Mouse (Mus musculus): ENCODE results near the gene Iqgap2.

The Iqgap2 gene

GRCm38 (mm10) chr13:95884455-95884854 is 7.3 kb downstream of the Iqgap2 start:
- no peak for DNase-seq (ENCODE audit: low spot score in 2 of 2)

- no peak for DNase-seq (ENCODE audit: low spot score in 2 of 2)
Observed at GRCm38 (mm10) chr13:95882001-95882400, 9.7 kb downstream of the Iqgap2 start.

- no peak for DNase-seq (ENCODE audit: low spot score in 2 of 2)
Observed at GRCm38 (mm10) chr13:95881427-95881826, 10.3 kb downstream of the Iqgap2 start.

- DNase-seq (ENCODE audit: low spot score in 2 of 2) = no peak
Observed at GRCm38 (mm10) chr13:95880633-95881032, 11.1 kb downstream of the Iqgap2 start.

- DNase-seq (ENCODE audit: low spot score in 2 of 2) = no peak
Observed at GRCm38 (mm10) chr13:95871993-95872392, 19.7 kb downstream of the Iqgap2 start.

- DNase-seq (ENCODE audit: low spot score in 2 of 2) = no peak
Observed at GRCm38 (mm10) chr13:95870626-95871025, 21.1 kb downstream of the Iqgap2 start.

- no peak for DNase-seq (ENCODE audit: low spot score in 2 of 2)
Observed at GRCm38 (mm10) chr13:95868896-95869540, 22.7 kb downstream of the Iqgap2 start.

- peak in 1 of 2 experiments; percentile 6 for DNase-seq (ENCODE audit: low spot score in 2 of 2)
Observed at GRCm38 (mm10) chr13:95862201-95862600, 29.5 kb downstream of the Iqgap2 start.

- no peak for DNase-seq (ENCODE audit: low spot score in 2 of 2)
Observed at GRCm38 (mm10) chr13:95859271-95859670, 32.5 kb downstream of the Iqgap2 start.

- no peak for DNase-seq (ENCODE audit: low spot score in 2 of 2)
Observed at GRCm38 (mm10) chr13:95858866-95859265, 32.9 kb downstream of the Iqgap2 start.

GRCm38 (mm10) chr13:95855537-95855936 is 36.2 kb downstream of the Iqgap2 start:
- no peak for DNase-seq (ENCODE audit: low spot score in 2 of 2)

GRCm38 (mm10) chr13:95851611-95852010 is 40.1 kb downstream of the Iqgap2 start:
- DNase-seq (ENCODE audit: low spot score in 2 of 2) = no peak

- DNase-seq (ENCODE audit: low spot score in 2 of 2) = no peak
Observed at GRCm38 (mm10) chr13:95850451-95850850, 41.3 kb downstream of the Iqgap2 start.

GRCm38 (mm10) chr13:95849501-95850007 is 42.2 kb downstream of the Iqgap2 start:
- no peak for DNase-seq (ENCODE audit: low spot score in 2 of 2)

GRCm38 (mm10) chr13:95846364-95846763 is 45.4 kb downstream of the Iqgap2 start:
- no peak for DNase-seq (ENCODE audit: low spot score in 2 of 2)

- DNase-seq (ENCODE audit: low spot score in 2 of 2) = no peak
Observed at GRCm38 (mm10) chr13:95844950-95845349, 46.8 kb downstream of the Iqgap2 start.

GRCm38 (mm10) chr13:95843411-95844026 is 48.2 kb downstream of the Iqgap2 start:
- peak in 1 of 2 experiments; percentile 16 for DNase-seq (ENCODE audit: low spot score in 2 of 2)

- DNase-seq (ENCODE audit: low spot score in 2 of 2) = no peak
Observed at GRCm38 (mm10) chr13:95842803-95843202, 48.9 kb downstream of the Iqgap2 start.

GRCm38 (mm10) chr13:95841946-95842345 is 49.8 kb downstream of the Iqgap2 start:
- DNase-seq (ENCODE audit: low spot score in 2 of 2) = no peak

GRCm38 (mm10) chr13:95836944-95837343 is 54.8 kb downstream of the Iqgap2 start:
- DNase-seq (ENCODE audit: low spot score in 2 of 2) = no peak

GRCm38 (mm10) chr13:95833473-95833872 is 58.2 kb downstream of the Iqgap2 start:
- no peak for DNase-seq (ENCODE audit: low spot score in 2 of 2)

- no peak for DNase-seq (ENCODE audit: low spot score in 2 of 2)
Observed at GRCm38 (mm10) chr13:95832712-95833111, 59.0 kb downstream of the Iqgap2 start.

- DNase-seq (ENCODE audit: low spot score in 2 of 2) = no peak
Observed at GRCm38 (mm10) chr13:95831760-95832159, 60.0 kb downstream of the Iqgap2 start.

All from urinary bladder, adult 18-20 months (tissue).